8 mouse cellular contexts compared by ENCODE assay signal in genomic region chr1:193575986-193576713, GRCm38 (mm10).
A peak's percentile ranks its signal among the peaks of the same experiment; 100 is the strongest.
DNase-seq lines count a peak whose midpoint lies in the region; ATAC-seq and TF ChIP-seq lines count a peak whose summit lies in the region.

No protein-coding gene starts in this region.

- peak; percentile 55 for DNase-seq in CD4-positive, CD25-positive, alpha-beta regulatory T cell, adult 2 months (ENCODE audit: low read depth, low spot score)
- DNase-seq in gastrocnemius, postnatal 10 days, result peak; percentile 73
- peak; percentile 37 for DNase-seq in induced T-regulatory cell, adult 2 months (ENCODE audit: low read depth)
- DNase-seq in left cerebral cortex, adult 8-10 months (ENCODE audit: low spot score in 2 of 2), result peak; percentile 83 to 88
- DNase-seq in skeletal muscle tissue, adult 2 months (ENCODE audit: low read depth, low spot score), result peak; percentile 49

- no peak overlapping the region for H3K4me3 ChIP-seq in cortical plate, adult 2 months (ENCODE audit: insufficient read depth, low read length)

- peaks cover 3% of the 10 kb centered on the region for H3K4me1 ChIP-seq in cortical plate, adult 2 months (ENCODE audit: control insufficient read depth, insufficient read depth, low read length)

- peak; percentile 85 for TF ChIP-seq CTCF in cortical plate, adult 2 months (IDR thresholded peaks at IDR 0.05; ENCODE audit: extremely low read depth, insufficient read depth, low read length)

- no peak for ATAC-seq in CD4-positive, CD25-positive, alpha-beta regulatory T cell, adult 4 months
- peak; percentile 75 for ATAC-seq in megakaryocyte, adult 5-6 weeks (ENCODE audit: poor library complexity, severe bottlenecking)

- no peak for TF ChIP-seq POLR2A in cortical plate, adult 2 months (IDR thresholded peaks at IDR 0.05; ENCODE audit: extremely low read depth, insufficient read depth, low read length)

- no peak overlapping the region for H3K27ac ChIP-seq in cortical plate, adult 2 months (ENCODE audit: insufficient read depth, low read length)
